Mouse (Mus musculus): ENCODE measurements at regions not wholly inside any gene's neighbourhood (a gene's known extent, or its start where the extent isn't known, plus 50 kb on each side); places are given as distances from the start of the nearest gene placed in this dataset.
"Not testable (repeated sequence)": the region's sequence is repeated elsewhere in the genome, so short reads cannot be mapped to it uniquely, and the experiment has no call there.

GRCm38 (mm10) chr10:51397016-51397415, 83.4 kb upstream of the Gm49339 start:
- DNase-seq (ENCODE audit: low read depth): not testable (repeated sequence)

GRCm38 (mm10) chr10:51405141-51405540, 75.3 kb upstream of the Gm49339 start:
- DNase-seq (ENCODE audit: low read depth): peak; percentile 81

- no peak for DNase-seq (ENCODE audit: low read depth)
Observed at GRCm38 (mm10) chr10:51412795-51413194, 67.6 kb upstream of the Gm49339 start.

GRCm38 (mm10) chr10:51414512-51414911, 65.9 kb upstream of the Gm49339 start:
- no peak for DNase-seq (ENCODE audit: low read depth)

GRCm38 (mm10) chr10:51416723-51417122, 63.7 kb upstream of the Gm49339 start:
- DNase-seq (ENCODE audit: low read depth): no peak

GRCm38 (mm10) chr10:51417221-51417911, 63.0 kb upstream of the Gm49339 start:
- DNase-seq (ENCODE audit: low read depth): no peak

GRCm38 (mm10) chr10:51418550-51418949, 61.9 kb upstream of the Gm49339 start:
- no peak for DNase-seq (ENCODE audit: low read depth)

- DNase-seq (ENCODE audit: low read depth): no peak
Observed at GRCm38 (mm10) chr10:51422501-51422900, 57.9 kb upstream of the Gm49339 start.

All from NIH3T3 (cell line).